Mouse (Mus musculus): Measurements from ENCODE around the gene Fam219a.

The Fam219a gene

GRCm38 (mm10) chr4:41504325-41504724, 65.0 kb downstream of the Fam219a start:
- DNase-seq (ENCODE audit: low spot score) = no peak

- DNase-seq (ENCODE audit: low spot score) = peak; percentile 95
These were observed 66.3 kb downstream of the Fam219a start, which contains the start of gene AI464131 for GRCm38 (mm10) chr4:41502986-41503412. AI464131 (minus strand) TSS chr4:41503076.

- no peak for DNase-seq (ENCODE audit: low spot score)
These were observed 67.0 kb downstream of the Fam219a start for GRCm38 (mm10) chr4:41502171-41502940.

- DNase-seq (ENCODE audit: low spot score) = no peak
These were observed 68.6 kb downstream of the Fam219a start for GRCm38 (mm10) chr4:41500787-41501186.

GRCm38 (mm10) chr4:41499619-41500018, 69.7 kb downstream of the Fam219a start:
- no peak for DNase-seq (ENCODE audit: low spot score)

GRCm38 (mm10) chr4:41498921-41499391, 70.4 kb downstream of the Fam219a start:
- DNase-seq (ENCODE audit: low spot score) = no peak

GRCm38 (mm10) chr4:41497995-41498845, 71.1 kb downstream of the Fam219a start:
- DNase-seq (ENCODE audit: low spot score) = no peak

- DNase-seq (ENCODE audit: low spot score) = no peak
These were observed 71.8 kb downstream of the Fam219a start for GRCm38 (mm10) chr4:41497579-41497978.

- DNase-seq (ENCODE audit: low spot score) = no peak
These were observed 72.3 kb downstream of the Fam219a start for GRCm38 (mm10) chr4:41497046-41497445.

GRCm38 (mm10) chr4:41495850-41496249, 73.5 kb downstream of the Fam219a start:
- DNase-seq (ENCODE audit: low spot score) = no peak

- DNase-seq (ENCODE audit: low spot score) = no peak
These were observed 74.3 kb downstream of the Fam219a start for GRCm38 (mm10) chr4:41495076-41495475.

- no peak for DNase-seq (ENCODE audit: low spot score)
These were observed 75.0 kb downstream of the Fam219a start for GRCm38 (mm10) chr4:41494378-41494777.

- no peak for DNase-seq (ENCODE audit: low spot score)
These were observed 75.7 kb downstream of the Fam219a start for GRCm38 (mm10) chr4:41493464-41494116.

GRCm38 (mm10) chr4:41492951-41493350, 76.4 kb downstream of the Fam219a start:
- no peak for DNase-seq (ENCODE audit: low spot score)

- DNase-seq (ENCODE audit: low spot score) = no peak
These were observed 87.7 kb downstream of the Fam219a start for GRCm38 (mm10) chr4:41481601-41482017.

- no peak for DNase-seq (ENCODE audit: low spot score)
These were observed 89.1 kb downstream of the Fam219a start for GRCm38 (mm10) chr4:41480254-41480653.

- DNase-seq (ENCODE audit: low spot score) = no peak
These were observed 89.9 kb downstream of the Fam219a start for GRCm38 (mm10) chr4:41479456-41479804.

GRCm38 (mm10) chr4:41478751-41479455, 90.4 kb downstream of the Fam219a start:
- DNase-seq (ENCODE audit: low spot score) = no peak

- no peak for DNase-seq (ENCODE audit: low spot score)
These were observed 91.6 kb downstream of the Fam219a start for GRCm38 (mm10) chr4:41477648-41478160.

- no peak for DNase-seq (ENCODE audit: low spot score)
These were observed 98.0 kb downstream of the Fam219a start for GRCm38 (mm10) chr4:41471384-41471689.

- DNase-seq (ENCODE audit: low spot score) = no peak
These were observed 98.5 kb downstream of the Fam219a start for GRCm38 (mm10) chr4:41470684-41471383.

All from urinary bladder, postnatal 10 days (tissue).